Mouse (Mus musculus) testis, postnatal 10 days (tissue): ENCODE results near the gene Dnajc30.

Source experiments
- DNase-seq: peaks from one replicate; pipeline ENCODE4 v3.0.0; 2021; ENCODE audit warnings: low spot score

Gene Dnajc30

GRCm38 (mm10) chr5:135109426-135109825, 45.4 kb downstream of the Dnajc30 start:
- no peak for DNase-seq

DNA sequence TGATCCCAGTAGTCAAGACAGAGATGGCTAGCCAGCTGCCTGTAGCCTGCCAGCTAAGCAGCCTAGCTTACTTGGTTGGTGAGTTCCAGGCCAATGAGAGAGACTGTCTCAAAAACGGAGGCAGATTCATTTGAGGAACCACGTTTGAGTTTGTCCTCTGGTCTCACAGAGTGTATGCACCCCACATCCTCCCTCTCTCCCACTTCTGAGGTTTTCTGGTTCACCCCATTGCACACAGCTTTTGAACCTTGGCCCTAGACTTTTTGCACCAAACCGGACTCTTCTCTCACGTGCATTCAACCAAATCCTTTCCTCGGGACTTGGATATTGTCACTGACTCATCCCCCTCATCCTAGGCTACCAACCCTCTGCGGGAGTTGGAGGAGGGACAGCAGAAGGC, 46.0 kb downstream of the Dnajc30 start:
- no peak for DNase-seq

DNA sequence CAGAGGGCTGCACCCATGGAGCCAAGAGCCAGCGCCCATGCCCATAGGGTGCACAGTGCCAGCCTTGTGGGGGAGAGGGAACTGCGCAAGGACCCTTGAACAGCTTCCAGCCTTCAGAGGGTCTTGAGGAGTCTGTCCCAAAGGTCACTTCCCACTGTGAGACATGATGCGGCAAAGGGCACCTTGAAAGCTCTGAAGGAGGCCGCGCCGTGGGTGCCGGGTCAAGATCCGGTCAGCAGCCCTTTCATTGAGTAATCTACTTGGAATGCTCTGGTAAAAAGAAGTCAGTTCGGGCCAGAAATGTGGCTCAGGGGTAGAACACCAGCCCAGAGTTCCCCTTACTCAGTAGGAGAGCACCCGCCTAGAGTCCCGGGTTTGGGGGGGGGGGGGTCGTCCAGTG, 49.8 kb downstream of the Dnajc30 start:
- no peak for DNase-seq

DNA sequence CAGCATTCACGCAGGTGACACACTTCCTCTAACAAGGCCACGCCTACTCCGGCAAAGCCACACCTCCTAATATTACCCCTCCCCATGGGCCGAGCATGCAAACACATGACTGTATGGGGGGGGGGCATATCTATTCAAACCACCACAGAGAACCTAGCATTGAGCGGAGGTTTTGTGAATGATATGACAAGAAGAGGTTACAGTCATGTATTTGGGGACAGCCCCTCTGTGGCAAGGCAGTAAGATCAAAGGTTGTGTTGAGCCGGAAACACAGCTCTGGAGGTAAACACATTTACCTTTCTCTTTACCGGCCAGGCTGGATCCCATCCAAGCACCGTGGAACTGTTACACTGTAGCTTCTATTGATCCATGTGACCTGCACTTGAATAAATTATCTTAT, 51.2 kb downstream of the Dnajc30 start:
- DNase-seq: no peak
